Mouse (Mus musculus): Measurements from ENCODE around the gene Tdpoz1.
"Not testable (repeated sequence)": the region's sequence is repeated elsewhere in the genome, so short reads cannot be mapped to it uniquely, and the experiment has no call there.

The Tdpoz1 gene

DNA sequence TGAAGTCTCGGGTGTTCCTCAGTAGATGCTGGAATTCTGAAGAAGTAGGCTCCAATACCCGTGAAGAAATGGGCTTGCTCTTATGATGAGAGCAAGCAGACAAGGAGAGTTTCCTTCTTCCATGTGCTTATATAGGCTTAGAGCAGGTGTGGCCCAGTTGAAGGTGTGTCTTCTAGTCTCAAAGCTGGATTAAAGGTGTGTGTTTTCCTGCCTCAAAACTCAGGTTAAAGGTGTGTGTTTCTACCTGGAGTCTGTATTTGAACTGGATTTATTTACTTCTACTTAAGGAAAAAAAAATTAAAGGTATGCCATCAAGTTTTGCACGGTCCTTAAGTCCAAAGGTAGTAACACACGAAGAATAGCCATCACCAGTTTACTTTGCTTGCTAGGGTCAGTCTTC, at the start of gene Tdpoz1:
Gene Tdpoz1, minus strand, starts transcription at position 101 of the 400 bp plus-strand sequence.
- not testable (repeated sequence) for DNase-seq

DNA sequence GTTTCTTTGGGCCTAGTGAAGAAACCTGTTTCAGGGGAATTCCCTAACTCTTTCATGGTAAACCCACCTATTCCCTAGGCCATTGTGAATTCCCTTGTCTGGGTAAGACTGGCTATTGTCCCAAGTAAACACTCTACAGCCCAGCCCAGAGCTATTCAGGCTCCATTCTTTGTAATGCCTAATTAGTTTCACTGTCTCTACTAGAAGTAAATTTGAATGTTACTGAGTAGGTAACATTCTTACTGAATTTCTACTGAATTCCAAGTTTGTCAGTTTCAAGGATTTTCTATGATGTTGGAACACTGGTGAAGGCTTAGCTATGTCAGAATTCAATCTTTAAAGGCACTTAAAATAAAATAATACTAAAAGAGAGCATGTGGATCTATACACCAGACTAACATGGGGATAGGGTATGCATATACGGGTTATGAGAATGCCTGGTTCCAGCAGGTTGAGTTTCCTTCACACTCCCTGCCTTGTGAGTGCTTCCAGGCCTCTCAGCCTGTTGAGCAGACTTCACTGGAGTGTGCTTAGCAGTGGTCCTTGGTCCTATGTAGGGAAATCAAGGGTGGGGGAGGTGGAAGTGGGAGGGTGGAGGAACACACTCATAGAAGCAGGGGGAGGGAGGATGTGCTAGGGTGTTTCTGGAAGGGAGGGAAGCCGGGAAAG, 33.0 kb upstream of the Tdpoz1 start:
- not testable (repeated sequence) for DNase-seq

DNA sequence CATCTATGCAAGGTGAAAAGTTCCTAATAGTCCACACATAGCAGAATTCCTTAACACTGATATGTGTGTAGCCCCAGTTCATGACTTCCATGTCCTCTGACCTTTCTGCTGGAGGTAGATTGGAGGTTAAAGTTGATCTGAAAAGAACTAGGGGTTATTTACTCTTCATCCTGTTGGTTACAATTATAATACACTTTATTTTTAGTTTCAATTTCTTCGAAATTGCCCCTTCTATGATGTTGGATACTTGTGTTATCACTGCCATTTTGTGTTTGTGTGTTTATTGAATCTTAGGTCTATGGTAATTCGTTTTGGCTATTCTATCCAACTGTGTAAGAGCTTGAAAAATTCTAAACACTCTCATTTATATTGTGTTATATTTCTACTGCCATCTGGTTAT, 16.9 kb upstream of the Tdpoz1 start, which contains the start of gene Gm37596:
Gene Gm37596, minus strand, starts transcription at position 101 of the 400 bp plus-strand sequence.
- not testable (repeated sequence) for DNase-seq

DNA sequence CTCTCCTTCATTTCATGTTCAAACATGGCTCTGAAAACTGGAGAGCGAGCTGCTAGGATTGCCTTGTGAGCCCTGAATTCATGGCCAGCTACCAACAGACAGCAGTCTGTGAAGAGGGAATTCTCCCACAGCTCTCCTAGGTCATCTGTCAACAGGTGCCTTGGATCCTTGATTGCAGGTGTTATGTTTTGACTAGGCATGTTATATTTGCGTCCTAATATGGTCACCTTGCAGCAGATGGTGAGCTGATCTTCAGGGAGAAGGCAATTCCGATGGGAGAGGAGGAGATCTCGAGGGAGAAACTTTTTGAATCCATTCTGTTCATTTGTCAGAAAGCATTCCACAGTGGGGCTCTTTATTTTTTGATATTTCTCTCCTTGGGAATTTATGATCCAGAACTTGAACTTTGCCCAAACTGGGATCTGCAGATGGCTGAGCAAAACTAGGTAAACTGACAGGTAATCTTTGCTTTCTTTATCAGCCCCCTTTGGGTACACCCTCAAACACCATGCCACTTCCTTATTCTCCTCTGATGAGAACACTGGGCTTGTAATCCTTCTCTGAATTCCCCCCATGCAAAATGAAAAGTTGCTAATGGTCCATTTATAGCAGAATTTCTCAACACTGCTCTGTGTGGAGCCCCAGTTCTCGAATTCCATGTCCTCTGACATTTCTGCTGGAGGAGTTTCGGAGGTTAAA, 5.2 kb downstream of the Tdpoz1 start:
- DNase-seq: not testable (repeated sequence)

DNA sequence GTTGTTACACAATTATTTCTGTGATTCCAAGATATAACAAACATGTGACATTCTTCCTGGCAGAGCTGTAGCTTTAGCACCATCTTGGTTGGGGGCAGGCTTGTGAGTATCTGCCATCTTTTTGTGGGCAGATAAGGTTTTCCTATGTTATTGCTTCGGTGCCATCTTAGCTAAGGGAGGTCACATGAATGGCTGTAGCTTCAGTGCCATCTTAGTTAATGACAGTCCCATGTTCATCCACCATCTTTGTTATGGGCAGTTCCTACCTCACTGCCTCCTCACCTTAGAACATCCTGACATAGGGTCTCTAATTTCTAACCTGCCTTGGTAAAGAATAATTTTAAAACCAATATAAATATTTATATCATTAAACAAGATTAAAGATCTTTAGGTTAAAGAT, 21.9 kb downstream of the Tdpoz1 start:
- DNase-seq: no peak

DNA sequence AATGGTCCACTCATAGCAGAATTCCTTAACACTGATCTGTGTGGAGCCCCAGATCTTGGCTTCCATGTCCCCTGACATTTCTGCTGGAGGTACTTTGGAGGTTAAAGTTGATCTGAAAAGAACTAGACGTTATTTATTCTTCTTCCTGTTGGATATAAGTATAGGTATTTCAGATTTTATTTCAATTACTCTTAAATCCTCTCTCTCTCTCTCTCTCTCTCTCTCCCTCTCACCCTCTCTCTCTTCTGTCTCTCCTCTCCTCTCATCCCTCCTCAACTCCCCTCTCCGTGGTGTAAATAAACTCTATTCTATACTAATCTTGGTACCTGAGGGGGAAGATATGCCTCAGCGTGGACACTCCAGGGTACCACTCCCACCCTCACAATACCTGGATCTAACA, 23.5 kb downstream of the Tdpoz1 start, which contains the start of gene Tdpoz2:
Gene Tdpoz2, minus strand, starts transcription at position 101 of the 400 bp plus-strand sequence.
- DNase-seq: no peak

DNA sequence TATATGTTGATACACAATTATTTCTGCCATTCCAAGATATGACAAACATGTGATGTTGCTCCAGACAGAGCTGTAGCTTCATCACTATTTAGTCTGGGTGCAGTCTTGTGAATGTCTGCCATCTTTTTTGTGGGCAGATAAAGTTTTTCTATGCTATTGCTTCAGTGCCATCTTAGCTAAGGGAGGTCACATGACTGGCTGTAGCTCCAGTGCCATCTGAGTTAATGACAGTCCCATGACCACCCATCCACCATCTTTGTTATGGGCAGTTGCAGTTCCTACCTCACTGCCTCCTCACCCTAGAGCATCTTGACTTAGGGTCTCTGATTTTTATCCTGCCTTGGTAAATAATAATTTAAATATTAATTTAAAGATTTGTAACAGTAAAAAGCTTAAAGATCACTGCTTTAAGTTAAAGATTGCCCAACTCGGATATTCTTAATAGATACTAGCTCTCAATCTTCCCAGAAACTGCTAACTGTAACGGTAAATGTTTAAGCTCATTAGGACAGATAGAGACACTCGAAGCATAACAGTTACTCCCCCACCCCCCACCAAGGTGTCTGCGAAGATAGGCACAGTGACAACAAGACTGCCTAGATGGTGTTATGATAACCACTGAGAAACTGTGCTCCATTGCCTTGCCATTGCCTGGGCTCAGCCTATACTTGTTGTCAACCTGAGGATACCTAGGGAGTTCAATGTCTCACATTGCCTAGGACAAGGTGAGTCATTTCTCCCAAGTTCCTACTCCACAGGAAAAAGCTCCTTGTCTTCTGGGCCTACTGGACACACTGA, 45.0 kb downstream of the Tdpoz1 start:
- DNase-seq: not testable (repeated sequence)
